Mouse (Mus musculus): ENCODE results near the gene Thap3. TPM values are rescaled to one million over a fixed set of nuclear protein-coding genes. Genes with fewer than 3 reads are reported as not detected.
A peak's percentile ranks its signal among the peaks of the same experiment; 100 is the strongest.

Thap3 gene
- polyA plus RNA-seq, 1 experiment from 2014 or later, result 38.2 TPM

GRCm38 (mm10) chr4:152026751-152027508 lies 38.1 kb upstream of the Thap3 start:
- Histone ChIP-seq H3K9ac (replicated peaks; ENCODE audit: low read depth, low read length) (peak overlapping the region; percentile 59), H3K27me3 (ENCODE audit: control insufficient read depth, insufficient read depth, low read length) (no peaks in the 10 kb centered on the region), H3K36me3 (ENCODE audit: control insufficient read depth, insufficient read depth, low read length) (peaks cover 12% of the 10 kb centered on the region), H3K4me3 (ENCODE audit: low read depth, low read length) (peak overlapping the region; percentile 63), H3K27ac (ENCODE audit: low read length) (0 out of 2 replicates have a peak overlapping the region, but pooled peaks have one; percentile 56), H3K9me3 (ENCODE audit: control insufficient read depth, low read depth, low read length) (no peaks in the 10 kb centered on the region), H3K4me2 (replicated peaks; ENCODE audit: low read depth, low read length) (peak overlapping the region; percentile 80), H3K4me1 (ENCODE audit: control insufficient read depth, insufficient read depth, low read length) (peaks cover 24% of the 10 kb centered on the region)
- 2% methylated on average over 26 of the region's 41 CpGs for WGBS
- peak; percentile 53 for ATAC-seq (ENCODE audit: insufficient number of reproducible peaks, insufficient read depth, low FRiP score, low read depth)

GRCm38 (mm10) chr4:152024525-152024924 lies 35.7 kb upstream of the Thap3 start:
- Histone ChIP-seq H3K4me3 (ENCODE audit: low read depth, low read length) (no peak overlapping the region), H3K27ac (ENCODE audit: low read length) (no peak overlapping the region), H3K36me3 (ENCODE audit: control insufficient read depth, insufficient read depth, low read length) (peaks cover 36% of the 10 kb centered on the region), H3K9me3 (ENCODE audit: control insufficient read depth, low read depth, low read length) (no peaks in the 10 kb centered on the region), H3K9ac (replicated peaks; ENCODE audit: low read depth, low read length) (no peak overlapping the region), H3K4me1 (ENCODE audit: control insufficient read depth, insufficient read depth, low read length) (peaks cover 24% of the 10 kb centered on the region), H3K4me2 (replicated peaks; ENCODE audit: low read depth, low read length) (no peak overlapping the region), H3K27me3 (ENCODE audit: control insufficient read depth, insufficient read depth, low read length) (no peaks in the 10 kb centered on the region)
- ATAC-seq (ENCODE audit: insufficient number of reproducible peaks, insufficient read depth, low FRiP score, low read depth), result no peak
- 91% methylated on average over 11 of the region's 11 CpGs for WGBS

- Histone ChIP-seq H3K9ac (replicated peaks; ENCODE audit: low read depth, low read length) (no peak overlapping the region), H3K36me3 (ENCODE audit: control insufficient read depth, insufficient read depth, low read length) (peaks cover 47% of the 10 kb centered on the region), H3K27ac (ENCODE audit: low read length) (no peak overlapping the region), H3K4me2 (replicated peaks; ENCODE audit: low read depth, low read length) (no peak overlapping the region), H3K9me3 (ENCODE audit: control insufficient read depth, low read depth, low read length) (no peaks in the 10 kb centered on the region), H3K4me3 (ENCODE audit: low read depth, low read length) (no peak overlapping the region), H3K4me1 (ENCODE audit: control insufficient read depth, insufficient read depth, low read length) (peaks cover 18% of the 10 kb centered on the region), H3K27me3 (ENCODE audit: control insufficient read depth, insufficient read depth, low read length) (no peaks in the 10 kb centered on the region)
- ATAC-seq (ENCODE audit: insufficient number of reproducible peaks, insufficient read depth, low FRiP score, low read depth), result no peak
- WGBS, result 92% methylated on average over 8 of the region's 8 CpGs
Observed at GRCm38 (mm10) chr4:152022506-152022905, 33.7 kb upstream of the Thap3 start.

DNA sequence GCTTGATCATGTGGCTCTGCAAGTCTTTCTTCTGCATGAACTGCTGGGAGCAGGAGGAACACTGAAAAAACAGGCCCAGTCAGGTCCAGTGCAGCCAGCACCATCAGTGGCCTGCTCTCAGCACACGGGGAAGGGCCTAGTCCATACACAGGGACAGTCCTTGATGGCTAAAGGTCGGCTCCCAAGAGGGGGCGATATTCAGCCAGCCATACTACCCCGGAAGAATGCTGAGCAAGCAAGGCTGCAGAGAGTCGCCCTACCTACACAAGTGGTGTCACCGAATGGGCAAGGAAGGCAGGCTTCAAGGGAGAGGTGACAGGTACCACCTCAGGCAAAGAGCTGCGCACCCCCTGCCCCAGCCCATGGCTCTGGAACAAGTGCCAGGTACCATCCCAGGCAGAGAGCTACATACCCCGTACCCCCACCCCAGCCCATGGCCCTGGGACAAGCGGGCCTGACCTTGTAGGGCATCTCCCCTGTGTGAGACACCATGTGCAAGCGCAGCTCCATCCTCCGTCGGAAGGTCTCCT lies 32.8 kb upstream of the Thap3 start:
- 84% methylated on average over 12 of the region's 12 CpGs for WGBS
- no peak overlapping the region for H3K4me2 ChIP-seq (replicated peaks; ENCODE audit: low read depth, low read length)
- H3K9ac ChIP-seq (replicated peaks; ENCODE audit: low read depth, low read length), result no peak overlapping the region
- peaks cover 47% of the 10 kb centered on the region for H3K36me3 ChIP-seq (ENCODE audit: control insufficient read depth, insufficient read depth, low read length)
- no peak overlapping the region for H3K4me3 ChIP-seq (ENCODE audit: low read depth, low read length)
- no peak overlapping the region for H3K27ac ChIP-seq (ENCODE audit: low read length)
- no peaks in the 10 kb centered on the region for H3K27me3 ChIP-seq (ENCODE audit: control insufficient read depth, insufficient read depth, low read length)
- peaks cover 17% of the 10 kb centered on the region for H3K4me1 ChIP-seq (ENCODE audit: control insufficient read depth, insufficient read depth, low read length)
- no peaks in the 10 kb centered on the region for H3K9me3 ChIP-seq (ENCODE audit: control insufficient read depth, low read depth, low read length)
- ATAC-seq (ENCODE audit: insufficient number of reproducible peaks, insufficient read depth, low FRiP score, low read depth), result no peak

GRCm38 (mm10) chr4:152020024-152020423 lies 31.2 kb upstream of the Thap3 start:
- WGBS, result 92% methylated on average over 21 of the region's 21 CpGs

GRCm38 (mm10) chr4:152019073-152019472 lies 30.3 kb upstream of the Thap3 start:
- Histone ChIP-seq H3K27ac (ENCODE audit: low read length) (no peak overlapping the region), H3K36me3 (ENCODE audit: control insufficient read depth, insufficient read depth, low read length) (peaks cover 66% of the 10 kb centered on the region), H3K9ac (replicated peaks; ENCODE audit: low read depth, low read length) (no peak overlapping the region), H3K4me2 (replicated peaks; ENCODE audit: low read depth, low read length) (no peak overlapping the region), H3K4me1 (ENCODE audit: control insufficient read depth, insufficient read depth, low read length) (no peaks in the 10 kb centered on the region), H3K27me3 (ENCODE audit: control insufficient read depth, insufficient read depth, low read length) (no peaks in the 10 kb centered on the region), H3K4me3 (ENCODE audit: low read depth, low read length) (no peak overlapping the region), H3K9me3 (ENCODE audit: control insufficient read depth, low read depth, low read length) (no peaks in the 10 kb centered on the region)
- WGBS, result 83% methylated on average over 6 of the region's 6 CpGs
- no peak for ATAC-seq (ENCODE audit: insufficient number of reproducible peaks, insufficient read depth, low FRiP score, low read depth)

More at GRCm38 (mm10) chr4:152020024-152020423, 31.2 kb upstream of the Thap3 start:
- H3K27me3 ChIP-seq (ENCODE audit: control insufficient read depth, insufficient read depth, low read length), result no peaks in the 10 kb centered on the region
- no peak overlapping the region for H3K4me2 ChIP-seq (replicated peaks; ENCODE audit: low read depth, low read length)
- H3K27ac ChIP-seq (ENCODE audit: low read length), result no peak overlapping the region
- no peak for ATAC-seq (ENCODE audit: insufficient number of reproducible peaks, insufficient read depth, low FRiP score, low read depth)
- no peak overlapping the region for H3K4me3 ChIP-seq (ENCODE audit: low read depth, low read length)
- H3K4me1 ChIP-seq (ENCODE audit: control insufficient read depth, insufficient read depth, low read length), result peaks cover 2% of the 10 kb centered on the region; the same call in 1 of the 2 replicates
- peaks cover 60% of the 10 kb centered on the region for H3K36me3 ChIP-seq (ENCODE audit: control insufficient read depth, insufficient read depth, low read length)
- H3K9ac ChIP-seq (replicated peaks; ENCODE audit: low read depth, low read length), result no peak overlapping the region
- no peaks in the 10 kb centered on the region for H3K9me3 ChIP-seq (ENCODE audit: control insufficient read depth, low read depth, low read length)

DNA sequence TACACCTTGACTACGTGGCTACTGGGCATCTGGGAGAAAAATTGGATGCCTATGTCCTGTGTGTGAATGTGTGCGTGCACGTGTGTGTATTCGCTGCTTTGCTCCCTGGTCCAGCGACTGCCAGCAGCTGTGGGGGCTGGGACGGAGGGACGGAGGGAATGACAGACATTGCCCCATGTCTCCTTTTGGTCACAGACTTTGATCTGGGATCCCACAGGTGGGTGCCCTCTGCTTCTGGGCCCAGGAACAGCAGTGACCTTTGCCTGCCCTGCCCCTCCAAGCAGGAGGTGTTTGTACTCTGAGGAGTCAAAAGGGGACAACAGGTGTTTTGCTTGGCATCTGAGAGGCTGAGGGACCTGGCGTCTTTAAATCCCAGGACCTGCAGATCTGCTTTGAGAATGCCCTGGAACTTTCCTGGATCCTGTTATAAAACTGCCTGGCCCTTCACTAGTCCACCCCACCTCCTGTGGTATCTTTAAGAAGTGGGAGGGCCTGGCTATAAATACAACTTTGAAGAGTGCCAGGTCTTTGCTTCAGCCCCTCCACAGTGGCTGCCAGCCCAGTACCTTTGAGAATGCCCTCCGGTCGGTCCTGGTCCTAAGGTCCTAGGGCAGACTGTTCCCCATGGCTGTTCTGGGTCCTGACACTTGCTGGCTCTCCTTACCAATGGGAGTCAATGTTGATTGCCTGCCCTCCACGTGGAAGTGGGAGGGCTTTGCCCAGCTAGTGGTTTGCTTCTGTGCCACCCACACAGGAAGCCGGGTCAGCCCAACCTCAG lies 24.4 kb upstream of the Thap3 start:
- Histone ChIP-seq H3K4me1 (ENCODE audit: control insufficient read depth, insufficient read depth, low read length) (peaks cover 16% of the 10 kb centered on the region; the same call in 1 of the 2 replicates), H3K27me3 (ENCODE audit: control insufficient read depth, insufficient read depth, low read length) (no peaks in the 10 kb centered on the region), H3K9me3 (ENCODE audit: control insufficient read depth, low read depth, low read length) (no peaks in the 10 kb centered on the region), H3K27ac (ENCODE audit: low read length) (no peak overlapping the region), H3K4me3 (ENCODE audit: low read depth, low read length) (no peak overlapping the region), H3K9ac (replicated peaks; ENCODE audit: low read depth, low read length) (no peak overlapping the region), H3K4me2 (replicated peaks; ENCODE audit: low read depth, low read length) (no peak overlapping the region), H3K36me3 (ENCODE audit: control insufficient read depth, insufficient read depth, low read length) (peaks cover 30% of the 10 kb centered on the region)
- WGBS, result 86% methylated on average over 12 of the region's 12 CpGs
- no peak for ATAC-seq (ENCODE audit: insufficient number of reproducible peaks, insufficient read depth, low FRiP score, low read depth)

DNA sequence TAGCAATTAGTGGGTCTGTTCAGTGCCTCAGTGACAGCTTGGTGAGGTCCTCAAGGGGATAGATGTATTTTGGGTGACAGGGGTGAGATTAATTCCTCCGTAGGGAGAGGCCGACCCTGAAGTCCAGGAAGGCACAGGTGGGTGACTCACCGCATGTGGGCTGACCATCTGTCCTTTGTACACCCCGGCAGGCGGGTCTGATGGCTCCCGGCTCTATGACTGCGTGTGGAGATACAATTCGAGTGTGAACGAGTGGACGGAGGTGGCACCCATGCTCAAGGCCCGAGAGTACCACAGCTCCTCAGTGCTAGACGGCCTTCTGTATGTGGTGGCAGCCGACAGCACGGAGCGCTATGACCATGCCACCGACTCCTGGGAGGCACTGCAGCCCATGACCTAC lies 23.3 kb upstream of the Thap3 start:
- H3K36me3 ChIP-seq (ENCODE audit: control insufficient read depth, insufficient read depth, low read length), result peaks cover 24% of the 10 kb centered on the region; the same call in 1 of the 2 replicates
- H3K4me3 ChIP-seq (ENCODE audit: low read depth, low read length), result no peak overlapping the region
- H3K4me1 ChIP-seq (ENCODE audit: control insufficient read depth, insufficient read depth, low read length), result peaks cover 27% of the 10 kb centered on the region
- peak overlapping the region; percentile 100 for H3K4me2 ChIP-seq (replicated peaks; ENCODE audit: low read depth, low read length)
- 89% methylated on average over 16 of the region's 16 CpGs for WGBS
- H3K27me3 ChIP-seq (ENCODE audit: control insufficient read depth, insufficient read depth, low read length), result no peaks in the 10 kb centered on the region
- H3K9ac ChIP-seq (replicated peaks; ENCODE audit: low read depth, low read length), result no peak overlapping the region
- H3K9me3 ChIP-seq (ENCODE audit: control insufficient read depth, low read depth, low read length), result no peaks in the 10 kb centered on the region
- H3K27ac ChIP-seq (ENCODE audit: low read length), result no peak overlapping the region
- no peak for ATAC-seq (ENCODE audit: insufficient number of reproducible peaks, insufficient read depth, low FRiP score, low read depth)

Data from stomach, embryonic 14.5 days (tissue).